Mouse (Mus musculus) granulocyte monocyte progenitor cell, adult 5-6 weeks (primary cell): ENCODE results near the gene Eno1. TPM values are rescaled to one million over a fixed set of nuclear protein-coding genes. Genes with fewer than 3 reads are reported as not detected.

Experiments
- ATAC-seq: replicated peaks from 2 replicates; pipeline ENCODE4 v1.8.0; 2016; ENCODE audit warnings: mild to moderate bottlenecking, moderate TSS enrichment, inconsistent platforms; ENCODE audit not compliant: poor library complexity, severe bottlenecking
- total RNA-seq, 2 experiments: library from RNA; stranded (forward) in 1 of 2; stranded (reverse) in 1 of 2; fragments of 200-712, 200-1000 nt in 1 of 2; fragments of >200 nt in 1 of 2; fragmentation: Nextera tagmentation in 1 of 2; gene quantifications; 2 replicates each; pipeline ENCODE4 v1.2.3; 2014 to 2017

Gene Eno1
- total RNA-seq, 2 experiments from 2014 or later, result 423 to 424 TPM

DNA sequence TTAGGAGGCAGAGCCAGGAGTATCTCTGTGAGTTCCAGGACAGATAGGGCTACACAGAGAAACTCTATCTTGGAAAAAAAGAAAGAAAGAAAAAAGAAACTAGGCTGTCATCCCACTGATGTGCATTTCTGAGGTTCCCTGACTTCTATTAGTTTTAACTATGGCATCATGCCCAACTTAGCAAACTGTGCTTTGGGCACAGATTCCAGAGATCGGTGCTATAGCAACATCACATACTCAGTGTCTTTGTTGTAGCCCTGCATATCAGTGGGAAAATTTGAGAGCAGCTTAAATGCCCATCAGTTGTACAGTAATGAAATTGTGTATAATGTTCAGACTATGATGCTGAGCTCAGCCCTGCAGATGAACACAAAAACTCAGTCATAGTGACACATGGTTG is 10.8 kb upstream of the Eno1 start:
- ATAC-seq, result no peak

GRCm38 (mm10) chr4:150226818-150227688 is 9.5 kb upstream of the Eno1 start:
- ATAC-seq, result peak; percentile 40; the same call in 1 of the 2 replicates

DNA sequence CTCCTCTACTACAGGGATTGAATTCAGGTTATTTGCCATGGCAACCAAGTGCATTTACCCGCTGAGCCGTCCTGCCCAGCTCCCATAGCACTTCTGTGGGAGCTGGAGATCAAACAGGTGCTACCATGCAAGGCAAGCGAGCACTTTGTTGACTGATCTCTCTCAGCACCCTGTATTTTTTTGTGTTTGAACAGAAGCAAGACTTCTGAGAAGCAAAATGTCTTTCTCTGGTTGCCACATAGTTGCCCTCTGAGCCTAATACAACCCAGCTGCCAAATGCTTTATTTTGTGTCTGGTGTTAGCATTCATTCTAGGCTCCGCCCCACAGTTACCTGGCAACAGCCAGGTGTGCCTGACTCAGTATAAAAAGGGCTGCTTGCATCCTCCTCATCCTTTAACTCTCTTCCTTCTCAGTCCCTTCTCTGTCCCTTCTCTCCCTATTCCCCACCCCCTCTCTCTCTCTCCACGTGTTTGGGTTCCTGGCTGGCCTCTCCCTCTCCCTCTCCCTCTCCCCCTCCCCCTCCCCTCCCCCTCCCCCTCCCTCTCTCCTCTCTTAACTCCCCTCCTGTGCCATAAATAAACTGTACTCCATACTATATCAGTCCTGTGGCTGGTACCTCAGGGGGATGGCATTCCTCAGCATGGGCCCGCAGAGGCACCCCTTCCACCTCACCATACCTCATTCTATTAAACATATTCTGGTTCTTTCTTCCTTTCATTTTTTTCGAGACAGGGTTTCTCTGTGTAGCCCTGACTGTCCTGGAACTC is 7.8 kb upstream of the Eno1 start:
- ATAC-seq, result no peak

GRCm38 (mm10) chr4:150229747-150230390 is 6.7 kb upstream of the Eno1 start:
- no peak for ATAC-seq

DNA sequence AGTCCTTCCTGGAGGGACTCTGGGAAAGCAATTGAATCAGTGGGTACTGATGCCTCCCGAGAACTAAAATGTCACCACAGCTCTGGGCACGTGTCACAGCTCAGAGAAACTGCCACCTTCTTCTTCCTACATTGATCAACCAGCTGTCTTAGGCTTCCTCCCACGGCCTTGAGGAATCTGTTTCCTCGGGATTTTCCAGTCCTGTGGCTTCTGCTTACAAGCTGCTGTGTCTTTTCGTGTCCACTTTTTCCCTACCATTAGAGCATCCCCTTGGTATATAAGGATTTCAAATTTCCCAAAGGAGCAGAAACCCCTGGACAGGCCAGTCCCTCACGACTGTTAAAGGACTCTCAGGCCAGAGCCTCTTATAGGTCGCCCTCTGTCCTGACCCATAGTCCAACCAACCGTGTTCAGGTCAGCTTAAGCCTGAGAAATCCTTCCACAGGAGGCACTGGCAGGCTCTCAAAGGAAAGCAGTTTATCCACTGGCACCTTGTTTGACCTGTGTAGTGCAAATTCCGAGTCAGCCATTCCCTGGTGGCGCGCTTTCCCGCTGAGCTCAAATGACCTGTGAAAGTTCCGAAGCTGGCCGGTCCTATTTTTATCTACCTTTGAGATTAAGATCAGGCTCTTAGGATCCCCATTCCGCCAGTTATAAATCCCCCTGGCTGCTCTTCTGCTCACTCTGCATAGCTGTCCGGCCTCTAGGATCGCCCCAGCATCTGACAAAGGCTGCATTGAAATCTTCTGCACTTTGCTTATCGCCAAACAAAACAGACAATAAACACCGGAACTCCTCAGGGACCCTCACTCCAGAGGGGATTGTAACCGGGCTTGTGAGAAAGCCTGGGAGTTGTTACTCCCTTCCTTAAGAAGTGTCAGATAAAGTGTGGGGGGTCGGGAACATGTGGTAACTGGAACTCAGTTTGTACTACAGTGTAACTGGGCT is 5.8 kb upstream of the Eno1 start:
- ATAC-seq, result no peak

DNA sequence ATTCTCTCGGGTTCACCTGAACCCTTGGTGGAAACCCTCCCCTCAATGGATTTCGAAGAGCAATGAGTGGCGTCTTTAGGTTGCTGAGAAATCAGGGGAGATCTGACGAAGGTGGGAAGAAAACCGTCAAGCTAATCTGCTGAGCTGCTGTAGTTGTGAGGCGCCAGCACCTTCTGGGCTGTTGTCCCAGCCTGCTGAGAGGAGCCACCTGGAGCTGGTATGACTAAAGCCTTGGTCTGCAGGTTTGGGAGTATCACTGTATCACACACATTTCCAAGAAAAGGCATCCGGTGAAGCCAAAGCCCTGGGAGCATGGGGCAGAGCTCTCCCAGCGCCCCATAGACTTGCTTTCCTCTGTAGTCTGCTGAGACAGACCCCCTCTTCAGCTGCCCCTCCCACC is 4.7 kb upstream of the Eno1 start:
- no peak for ATAC-seq

- ATAC-seq, result no peak
Observed at GRCm38 (mm10) chr4:150234599-150235327, 1.8 kb upstream of the Eno1 start.

DNA sequence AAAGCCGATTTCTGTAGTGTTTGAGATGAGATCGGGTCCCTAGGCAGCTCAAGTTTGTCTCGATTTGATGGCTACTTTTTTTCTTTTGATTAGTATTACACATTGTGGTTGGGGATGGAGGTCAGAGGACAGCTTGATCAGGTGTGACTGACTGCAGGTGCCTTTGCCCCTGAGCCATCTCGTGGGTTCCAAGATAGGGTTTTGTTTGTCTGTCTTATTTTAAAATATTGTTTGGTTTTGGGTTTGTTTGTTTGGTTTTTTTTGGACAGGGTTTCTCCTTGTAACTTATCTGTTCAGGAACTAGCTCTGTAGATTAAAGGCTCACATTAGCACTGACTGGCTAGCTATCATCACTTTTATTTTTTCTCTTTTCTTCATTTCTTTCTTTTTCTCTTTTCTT is 936 bp upstream of the Eno1 start:
- ATAC-seq, result no peak

DNA sequence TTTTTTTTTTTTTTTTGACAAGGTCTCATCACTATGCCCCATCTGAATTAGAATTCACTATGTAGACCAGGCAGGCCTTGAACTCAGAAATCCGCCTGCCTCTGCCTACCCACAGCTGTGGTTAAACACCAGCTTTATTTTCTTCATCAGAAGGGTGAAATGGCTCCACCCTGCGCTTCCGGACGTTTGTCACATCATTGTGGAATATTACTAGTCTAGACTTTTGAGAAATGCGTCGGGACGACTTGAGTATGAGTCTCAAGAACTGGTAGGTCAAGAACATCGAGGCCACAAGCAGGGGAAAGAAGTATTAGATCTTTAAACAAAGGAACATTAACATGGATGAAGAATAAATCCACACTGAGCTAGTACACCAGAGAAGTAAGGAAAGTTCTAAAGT is 490 bp upstream of the Eno1 start:
- ATAC-seq, result no peak

GRCm38 (mm10) chr4:150237636-150238361 is 1.3 kb downstream of the Eno1 start:
- ATAC-seq, result peak; percentile 20

- ATAC-seq, result no peak
Observed at GRCm38 (mm10) chr4:150238433-150239086, 2.0 kb downstream of the Eno1 start.

DNA sequence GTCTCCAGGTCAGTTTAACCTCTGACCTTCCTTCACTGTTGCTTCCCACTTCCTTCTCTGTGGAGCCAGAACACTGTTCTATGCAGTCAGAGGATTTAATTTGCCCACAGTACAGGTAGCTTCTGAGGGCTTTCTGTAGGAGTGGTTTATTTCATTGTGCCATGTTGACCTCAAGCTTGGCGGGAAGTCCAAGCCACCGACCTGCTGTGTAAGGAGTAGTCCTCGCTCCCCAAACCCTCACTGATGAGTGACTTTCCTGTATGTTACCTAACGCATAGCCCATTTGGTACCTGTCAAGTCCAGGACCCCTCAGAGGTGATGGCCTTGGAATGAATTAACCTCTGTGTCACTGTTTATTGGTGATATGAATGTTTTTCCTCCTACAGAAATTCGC is 2.6 kb downstream of the Eno1 start:
- no peak for ATAC-seq

GRCm38 (mm10) chr4:150239503-150239902 is 3.0 kb downstream of the Eno1 start:
- ATAC-seq, result peak; percentile 13; the same call in 1 of the 2 replicates

DNA sequence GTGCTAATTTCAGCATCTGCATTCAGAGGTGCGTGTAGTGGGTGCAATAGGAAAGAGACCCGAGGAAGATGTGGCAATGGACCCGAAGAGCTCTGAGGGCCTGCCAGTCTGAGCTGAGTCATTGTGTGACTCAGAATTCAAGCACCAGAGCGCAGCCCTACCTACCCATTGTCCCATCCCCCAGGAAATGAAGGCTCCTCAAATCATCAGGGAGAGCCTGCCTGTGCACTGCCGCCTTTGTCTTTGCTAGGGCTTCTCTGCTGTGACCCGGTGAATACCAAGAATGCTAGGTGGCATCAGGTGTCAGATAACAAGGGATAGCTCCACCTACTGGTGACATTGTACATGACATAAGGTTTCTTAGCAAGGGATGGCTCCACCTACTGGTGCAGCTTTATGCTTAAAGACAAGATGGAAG is 3.4 kb downstream of the Eno1 start:
- peak; percentile 45 for ATAC-seq

GRCm38 (mm10) chr4:150240381-150240886 is 3.9 kb downstream of the Eno1 start:
- no peak for ATAC-seq

DNA sequence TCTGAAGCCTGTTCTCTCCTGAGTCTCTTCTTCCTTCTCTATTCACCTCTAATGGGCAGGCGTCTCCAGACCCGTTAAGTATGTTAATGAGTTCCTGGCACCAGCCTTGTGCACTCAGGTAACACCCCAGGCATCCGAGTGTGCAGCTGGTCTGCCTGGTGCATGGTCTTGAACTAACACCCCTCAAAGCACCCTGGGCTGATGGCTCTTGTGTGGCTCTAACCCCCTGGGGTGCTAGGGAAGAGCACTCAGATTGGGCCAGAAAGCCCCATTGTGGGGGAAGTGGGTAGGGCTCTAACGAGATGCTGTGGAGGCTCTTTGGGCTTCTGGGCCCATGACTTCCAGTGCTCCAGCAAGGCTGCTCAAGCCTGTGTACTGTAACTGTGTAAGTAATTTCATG is 5.2 kb downstream of the Eno1 start:
- ATAC-seq, result no peak

DNA sequence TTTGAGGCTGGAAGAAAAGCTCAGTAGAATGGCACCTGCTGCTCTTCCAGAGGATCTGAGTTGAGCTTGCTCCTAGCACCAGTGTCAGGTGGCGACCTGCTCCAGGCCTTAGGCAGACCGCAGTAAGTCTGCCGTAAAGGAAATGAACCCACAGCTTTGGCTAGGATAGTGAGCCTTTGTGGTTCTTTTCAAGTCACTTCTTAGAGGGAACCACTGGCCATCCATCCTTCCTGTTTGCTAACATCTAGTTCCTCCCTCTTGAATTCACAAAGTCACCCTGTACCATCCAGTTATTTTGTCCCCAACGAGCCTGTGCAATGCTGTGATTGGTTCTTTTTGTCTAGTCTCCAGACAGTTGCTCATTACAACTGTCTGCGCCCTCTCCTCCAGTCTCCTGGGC is 6.2 kb downstream of the Eno1 start:
- ATAC-seq, result peak; percentile 57

DNA sequence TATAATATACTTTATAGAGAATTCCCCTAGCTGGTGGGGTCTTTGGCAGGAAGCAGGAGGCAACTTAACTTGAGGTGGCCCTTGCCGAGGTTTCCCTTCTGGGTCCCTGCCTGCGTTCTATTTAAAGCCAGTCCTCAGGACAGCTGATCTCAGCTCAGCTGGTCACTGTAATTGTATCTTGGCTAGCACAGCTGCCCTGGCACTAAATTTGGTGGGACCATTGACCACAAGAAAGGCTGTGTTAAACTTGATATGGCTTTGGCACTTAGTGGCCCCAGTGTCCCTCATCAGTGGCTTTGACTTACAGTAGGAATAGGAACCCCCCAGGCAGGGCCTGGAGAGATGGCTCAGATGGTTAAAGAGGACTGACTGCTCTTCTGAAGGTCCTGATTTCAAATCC is 9.4 kb downstream of the Eno1 start:
- no peak for ATAC-seq
